Mouse (Mus musculus) MEL (cell line): ENCODE measurements around the gene Cluh. TPM values are rescaled to one million over a fixed set of nuclear protein-coding genes. Genes with fewer than 3 reads are reported as not detected.

ENCODE experiments used
- DNase-seq: peaks from one replicate; pipeline ENCODE4 v3.0.0; 2011; ENCODE audit warnings: low read depth, low spot score
- H3K27ac ChIP-seq: 2 replicates; pipeline ENCODE4 v1.5.1; 2012; ENCODE audit warnings: low read depth, mild to moderate bottlenecking, control low read depth, low read length, moderate library complexity; ENCODE audit not compliant: control insufficient read depth
- H3K27me3 ChIP-seq, 2 experiments: fragments of 150-350 bp in 1 of 2; sonication (generic) in 1 of 2; 2 replicates each; pipeline ENCODE4 v1.6.1; 2012; ENCODE audit warnings: low read length in 2 of 2, mild to moderate bottlenecking in 2 of 2, improper control_type of control experiment in 1 of 2, moderate library complexity in 1 of 2; ENCODE audit not compliant: insufficient read depth in 2 of 2, control insufficient read depth in 1 of 2
- H3K36me3 ChIP-seq, 2 experiments: 2 replicates each; pipeline ENCODE4 v1.6.1; 2012 to 2014; ENCODE audit warnings: low read length in 2 of 2, improper control_type of control experiment in 1 of 2, inconsistent platforms in 1 of 2, mild to moderate bottlenecking in 1 of 2; ENCODE audit not compliant: insufficient read depth in 2 of 2, control insufficient read depth in 1 of 2
- H3K4me1 ChIP-seq, 2 experiments: fragments of 150-350 bp in 1 of 2; sonication (generic) in 1 of 2; 2 replicates each; pipeline ENCODE4 v1.6.1; 2012; ENCODE audit warnings: low read length in 2 of 2, improper control_type of control experiment in 1 of 2, mild to moderate bottlenecking in 1 of 2; ENCODE audit not compliant: insufficient read depth in 2 of 2, control insufficient read depth in 1 of 2
- H3K4me3 ChIP-seq, 2 experiments: fragments of 150-350 bp in 1 of 2; sonication (generic) in 1 of 2; 2 replicates each; pipeline ENCODE4 v1.5.1; 2012; ENCODE audit warnings: low read depth in 2 of 2, low read length in 2 of 2, mild to moderate bottlenecking in 2 of 2, moderate library complexity in 2 of 2, control low read depth in 1 of 2, improper control_type of control experiment in 1 of 2; ENCODE audit not compliant: control insufficient read depth in 1 of 2, insufficient read depth in 1 of 2
- H3K79me2 ChIP-seq: 2 replicates; pipeline ENCODE4 v1.6.1; 2012; ENCODE audit warnings: mild to moderate bottlenecking, low read length, moderate library complexity; ENCODE audit not compliant: control insufficient read depth, poor library complexity, insufficient read depth
- H3K9ac ChIP-seq: 2 replicates; pipeline ENCODE4 v1.6.1; 2012; ENCODE audit warnings: low read depth, mild to moderate bottlenecking, control low read depth, low read length, moderate library complexity; ENCODE audit not compliant: control insufficient read depth, poor library complexity, severe bottlenecking
- H3K9me3 ChIP-seq: fragments of 150-350 bp; sonication (generic); replicated peaks from 2 replicates; pipeline ENCODE4 v1.6.1; 2012; ENCODE audit warnings: mild to moderate bottlenecking, low read length, improper control_type of control experiment, moderate library complexity; ENCODE audit not compliant: insufficient read depth
- CTCF ChIP-seq, 3 experiments: IDR thresholded peaks in 2 of 3; conservative IDR thresholded peaks in 1 of 3; 2 replicates each; pipeline ENCODE4 v1.5.1; 2011 to 2012; ENCODE audit warnings: low read length in 3 of 3, low read depth in 2 of 3, mild to moderate bottlenecking in 2 of 3, improper control_type of control experiment in 1 of 3, inconsistent platforms in 1 of 3, mixed read lengths in 1 of 3, moderate library complexity in 1 of 3; ENCODE audit not compliant: control insufficient read depth in 1 of 3, insufficient read depth in 1 of 3, poor library complexity in 1 of 3, severe bottlenecking in 1 of 3
- E2F4 ChIP-seq: IDR thresholded peaks from 2 replicates; pipeline ENCODE4 v1.6.1; 2011; ENCODE audit warnings: low read depth, low read length, improper control_type of control experiment, borderline replicate concordance
- KAT2A ChIP-seq: conservative IDR thresholded peaks from 2 replicates; pipeline ENCODE4 v1.6.1; 2012; ENCODE audit warnings: low read depth, low read length, improper control_type of control experiment, inconsistent platforms
- MAFK ChIP-seq: IDR thresholded peaks from 2 replicates; pipeline ENCODE4 v1.6.1; 2011; ENCODE audit warnings: low read depth, mild to moderate bottlenecking, low read length, improper control_type of control experiment, borderline replicate concordance
- MAX ChIP-seq: IDR thresholded peaks from 2 replicates; pipeline ENCODE4 v1.6.1; 2011; ENCODE audit warnings: low read length, improper control_type of control experiment
- MAZ ChIP-seq: IDR thresholded peaks from 2 replicates; pipeline ENCODE4 v1.6.1; 2012; ENCODE audit warnings: low read depth, mild to moderate bottlenecking, inconsistent platforms, low read length, improper control_type of control experiment
- MXI1 ChIP-seq: IDR thresholded peaks from 2 replicates; pipeline ENCODE4 v1.6.1; 2011; ENCODE audit warnings: mild to moderate bottlenecking, low read depth, low read length, improper control_type of control experiment
- NRF1 ChIP-seq: IDR thresholded peaks from 2 replicates; pipeline ENCODE4 v1.6.1; 2014; ENCODE audit warnings: low read depth, mild to moderate bottlenecking, inconsistent platforms, low read length, improper control_type of control experiment, moderate library complexity; ENCODE audit not compliant: poor library complexity, insufficient read depth, severe bottlenecking
- SIN3A ChIP-seq: IDR thresholded peaks from 2 replicates; pipeline ENCODE4 v1.6.1; 2012; ENCODE audit warnings: low read length, improper control_type of control experiment, inconsistent platforms
- SMC3 ChIP-seq: IDR thresholded peaks from 2 replicates; pipeline ENCODE4 v1.6.1; 2011; ENCODE audit warnings: low read depth, low read length, improper control_type of control experiment
- UBTF ChIP-seq: IDR thresholded peaks from 2 replicates; pipeline ENCODE4 v1.6.1; 2012; ENCODE audit warnings: low read depth, mild to moderate bottlenecking, inconsistent platforms, low read length, improper control_type of control experiment, moderate library complexity, borderline replicate concordance; ENCODE audit not compliant: insufficient read depth
- USF1 ChIP-seq: IDR thresholded peaks from 2 replicates; pipeline ENCODE4 v1.6.1; 2014; ENCODE audit warnings: low read depth, mild to moderate bottlenecking, inconsistent platforms, low read length, improper control_type of control experiment, moderate library complexity
- ZC3H11A ChIP-seq: IDR thresholded peaks from 2 replicates; pipeline ENCODE4 v1.6.1; 2012; ENCODE audit warnings: low read depth, mild to moderate bottlenecking, inconsistent platforms, low read length, improper control_type of control experiment
- polyA plus RNA-seq, 2 experiments: library from polyadenylated mRNA; stranded (reverse) in 1 of 2; unstranded in 1 of 2; fragments of >175 nt in 1 of 2; fragments of >200 nt in 1 of 2; gene quantifications; 2 replicates each; pipeline versions ENCODE4 v1.2.1 to v1.2.4; 2012; ENCODE audit warnings: low replicate concordance in 2 of 2, low read depth in 1 of 2; ENCODE audit not compliant: insufficient read length in 2 of 2, insufficient read depth in 1 of 2, missing spikeins in 1 of 2
- total RNA-seq: library from RNA; depleted of rRNA; stranded (reverse); fragments of 300-350 nt; gene quantifications from 2 replicates; pipeline ENCODE4 v1.2.3, GENCODE M21; 2012

The Cluh gene
- total and polyA plus RNA-seq, 3 experiments = 53.8 to 135 (median 115) TPM

- H3K9me3 ChIP-seq = no peaks in the 10 kb centered on the region
- peaks cover 0 to 8% of the 10 kb centered on the region in 2 experiments; a peak in 3 of 4 replicates for H3K27me3 ChIP-seq
- H3K9ac ChIP-seq = no peak overlapping the region
- no peak overlapping the region for H3K27ac ChIP-seq
- H3K36me3 ChIP-seq = no peaks in the 10 kb centered on the region
- no peaks in the 10 kb centered on the region for H3K79me2 ChIP-seq
- TF ChIP-seq USF1 (no peak), UBTF (no peak)
- no peak for DNase-seq
- H3K4me3 ChIP-seq = no peak overlapping the region
- H3K4me1 ChIP-seq = no peaks in the 10 kb centered on the region
These were observed 35.9 kb upstream of the Cluh start for GRCm38 (mm10) chr11:74613428-74613827.

GRCm38 (mm10) chr11:74615571-74615970, 33.7 kb upstream of the Cluh start:
- DNase-seq = no peak
- Histone ChIP-seq H3K4me1 (peaks cover 0 to 7% of the 10 kb centered on the region in 2 experiments; a peak in 1 of 4 replicates), H3K9me3 (no peaks in the 10 kb centered on the region), H3K4me3 (no peak overlapping the region), H3K27me3 (peaks cover 0 to 8% of the 10 kb centered on the region in 2 experiments; a peak in 3 of 4 replicates)
- TF ChIP-seq ZC3H11A (no peak), SMC3 (0 out of 2 replicates have a peak, but pooled peaks have one; percentile 19), CTCF (IDR thresholded peaks at IDR 0.05 in 2 of 3, conservative IDR thresholded peaks at IDR 0.05 in 1 of 3; ENCODE audit: control insufficient read depth in 1 of 3, insufficient read depth in 1 of 3, low read depth in 2 of 3, low read length in 3 of 3, poor library complexity in 1 of 3, severe bottlenecking in 1 of 3) (peak in 2 of 3 experiments; percentile 6 to 19; a peak in 1 of 6 replicates)
- TF ChIP-seq, all 39 proteins: peak for 2
- no peaks in the 10 kb centered on the region; a peak in 1 of 4 replicates for H3K36me3 ChIP-seq
- no peak overlapping the region for H3K9ac ChIP-seq
- no peak overlapping the region for H3K27ac ChIP-seq
- H3K79me2 ChIP-seq = no peaks in the 10 kb centered on the region

- Histone ChIP-seq H3K9ac (peak within 1 kb of the TSS; percentile 33), H3K4me1 (peaks cover 2 to 33% of the 10 kb centered on the region in 2 experiments; a peak in 3 of 4 replicates), H3K9me3 (no peaks in the 10 kb centered on the region), H3K4me3 (peak within 1 kb of the TSS in 1 of 2 experiments; percentile 18; a peak in 1 of 4 replicates), H3K36me3 (peaks cover 0 to 13% of the 10 kb centered on the region in 2 experiments; a peak in 2 of 4 replicates), H3K27me3 (no peaks in the 10 kb centered on the region; a peak in 2 of 4 replicates), H3K79me2 (no peaks in the 10 kb centered on the region), H3K27ac (no peak within 1 kb of the TSS)
- peak; percentile 92 for DNase-seq
- TF ChIP-seq UBTF (peak; percentile 82; the same call in 1 of the 2 replicates), MAZ (peak; percentile 58; the same call in 1 of the 2 replicates), SIN3A (peak; percentile 98), MAX (peak; percentile 26; the same call in 1 of the 2 replicates), KAT2A (no peak), CTCF (IDR thresholded peaks at IDR 0.05 in 2 of 3, conservative IDR thresholded peaks at IDR 0.05 in 1 of 3; ENCODE audit: control insufficient read depth in 1 of 3, insufficient read depth in 1 of 3, low read depth in 2 of 3, low read length in 3 of 3, poor library complexity in 1 of 3, severe bottlenecking in 1 of 3) (peak in 1 of 3 experiments; percentile 27; a peak in 2 of 6 replicates), E2F4 (no peak), SMC3 (peak; percentile 41), MXI1 (peak; percentile 95), MAFK (no peak), NRF1 (no peak)
These were observed 29.9 kb upstream of the Cluh start, which contains the start of gene Ccdc92b for GRCm38 (mm10) chr11:74619201-74619955. TSS of gene Ccdc92b (plus strand) at chr11:74619605.
